Mouse (Mus musculus): ENCODE results near the gene Ptges. TPM values are rescaled to one million over a fixed set of nuclear protein-coding genes. Genes with fewer than 3 reads are reported as not detected.

The Ptges gene
- total and polyA plus RNA-seq, 3 experiments = not detected

DNA sequence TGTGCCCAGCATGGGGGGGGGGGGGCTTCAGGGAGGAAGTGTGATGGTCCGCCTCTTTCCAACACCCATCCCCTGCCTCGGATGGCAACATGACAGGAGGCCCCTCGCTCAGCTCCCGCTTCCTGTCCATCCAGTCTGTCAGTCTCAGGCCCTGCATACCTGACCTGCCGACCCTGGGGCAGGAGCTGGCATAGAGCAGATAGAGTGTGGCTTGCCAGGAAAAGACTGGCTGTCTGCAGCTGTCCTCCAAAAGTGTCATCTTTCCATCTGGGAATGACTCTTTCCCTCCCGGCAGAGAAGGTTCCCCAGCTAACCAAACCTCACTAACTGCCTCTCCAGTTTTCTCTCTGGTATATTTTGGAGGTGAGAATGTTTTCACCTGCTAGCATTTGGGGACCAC, 79.1 kb downstream of the Ptges start:
- Histone ChIP-seq H3K36me3 (ENCODE audit: control insufficient read depth in 1 of 2, insufficient read depth in 2 of 2, low read length in 2 of 2) (no peaks in the 10 kb centered on the region), H3K4me3 (ENCODE audit: control insufficient read depth in 1 of 2, insufficient read depth in 1 of 2, low read depth in 2 of 2, low read length in 2 of 2) (no peak overlapping the region), H3K9me3 (replicated peaks; ENCODE audit: insufficient read depth, low read length) (no peaks in the 10 kb centered on the region), H3K9ac (ENCODE audit: control insufficient read depth, low read depth, low read length, poor library complexity, severe bottlenecking) (no peak overlapping the region), H3K27ac (ENCODE audit: control insufficient read depth, low read depth, low read length) (no peak overlapping the region), H3K4me1 (ENCODE audit: control insufficient read depth in 1 of 2, insufficient read depth in 2 of 2, low read length in 2 of 2) (no peaks in the 10 kb centered on the region), H3K27me3 (ENCODE audit: control insufficient read depth in 1 of 2, insufficient read depth in 2 of 2, low read length in 2 of 2) (peaks cover 0 to 7% of the 10 kb centered on the region in 2 experiments; a peak in 1 of 4 replicates), H3K79me2 (ENCODE audit: control insufficient read depth, insufficient read depth, low read length, poor library complexity) (no peaks in the 10 kb centered on the region)
- no peak for TF ChIP-seq CTCF (IDR thresholded peaks at IDR 0.05 in 2 of 3, conservative IDR thresholded peaks at IDR 0.05 in 1 of 3; ENCODE audit: control insufficient read depth in 1 of 3, insufficient read depth in 1 of 3, low read depth in 2 of 3, low read length in 3 of 3, poor library complexity in 1 of 3, severe bottlenecking in 1 of 3)
- no peak for TF ChIP-seq TAL1 (IDR thresholded peaks at IDR 0.05; ENCODE audit: low read length)
- TF ChIP-seq TCF12 (IDR thresholded peaks at IDR 0.05; ENCODE audit: low read depth, low read length) = no peak
- no peak for TF ChIP-seq GATA1 (IDR thresholded peaks at IDR 0.05; ENCODE audit: low read depth, low read length)
- no peak for TF ChIP-seq RAD21 (IDR thresholded peaks at IDR 0.05; ENCODE audit: low read depth, low read length)
- DNase-seq (ENCODE audit: low read depth, low spot score) = no peak

- DNase-seq (ENCODE audit: low read depth, low spot score) = no peak
Observed at GRCm38 (mm10) chr2:30848184-30848583, 81.5 kb downstream of the Ptges start.

GRCm38 (mm10) chr2:30846723-30847122, 82.9 kb downstream of the Ptges start:
- H3K27ac ChIP-seq (ENCODE audit: control insufficient read depth, low read depth, low read length) = no peak overlapping the region
- no peaks in the 10 kb centered on the region for H3K9me3 ChIP-seq (replicated peaks; ENCODE audit: insufficient read depth, low read length)
- H3K79me2 ChIP-seq (ENCODE audit: control insufficient read depth, insufficient read depth, low read length, poor library complexity) = no peaks in the 10 kb centered on the region
- H3K27me3 ChIP-seq (ENCODE audit: control insufficient read depth in 1 of 2, insufficient read depth in 2 of 2, low read length in 2 of 2) = peaks cover 0 to 11% of the 10 kb centered on the region in 2 experiments; a peak in 3 of 4 replicates
- H3K36me3 ChIP-seq (ENCODE audit: control insufficient read depth in 1 of 2, insufficient read depth in 2 of 2, low read length in 2 of 2) = no peaks in the 10 kb centered on the region
- no peak for DNase-seq (ENCODE audit: low read depth, low spot score)
- no peak overlapping the region for H3K4me3 ChIP-seq (ENCODE audit: control insufficient read depth in 1 of 2, insufficient read depth in 1 of 2, low read depth in 2 of 2, low read length in 2 of 2)
- no peak overlapping the region for H3K9ac ChIP-seq (ENCODE audit: control insufficient read depth, low read depth, low read length, poor library complexity, severe bottlenecking)
- TF ChIP-seq TCF12 (IDR thresholded peaks at IDR 0.05; ENCODE audit: low read depth, low read length) (no peak), NELFE (IDR thresholded peaks at IDR 0.05; ENCODE audit: low read depth, low read length) (no peak), SMC3 (IDR thresholded peaks at IDR 0.05; ENCODE audit: low read depth, low read length) (no peak)
- H3K4me1 ChIP-seq (ENCODE audit: control insufficient read depth in 1 of 2, insufficient read depth in 2 of 2, low read length in 2 of 2) = no peaks in the 10 kb centered on the region

More at GRCm38 (mm10) chr2:30848184-30848583, 81.5 kb downstream of the Ptges start:
- TF ChIP-seq USF1 (IDR thresholded peaks at IDR 0.05; ENCODE audit: low read depth, low read length) = no peak
- TF ChIP-seq RCOR1 (IDR thresholded peaks at IDR 0.05; ENCODE audit: low read depth, low read length) = no peak
- TF ChIP-seq UBTF (IDR thresholded peaks at IDR 0.05; ENCODE audit: borderline replicate concordance, insufficient read depth, low read depth, low read length) = no peak
- TF ChIP-seq NELFE (IDR thresholded peaks at IDR 0.05; ENCODE audit: low read depth, low read length) = no peak
- no peak for TF ChIP-seq ELF1 (IDR thresholded peaks at IDR 0.05; ENCODE audit: low read depth, low read length)
- TF ChIP-seq TCF12 (IDR thresholded peaks at IDR 0.05; ENCODE audit: low read depth, low read length) = no peak
- TF ChIP-seq MAX (IDR thresholded peaks at IDR 0.05; ENCODE audit: low read length) = no peak
- TF ChIP-seq SIN3A (IDR thresholded peaks at IDR 0.05; ENCODE audit: low read length) = no peak
- no peak for TF ChIP-seq TAL1 (IDR thresholded peaks at IDR 0.05; ENCODE audit: low read length)
- no peak for TF ChIP-seq POLR2AphosphoS2 (IDR thresholded peaks at IDR 0.05; ENCODE audit: low read length)
- TF ChIP-seq ETS1 (IDR thresholded peaks at IDR 0.05; ENCODE audit: low read depth, low read length) = no peak
- no peaks in the 10 kb centered on the region for H3K79me2 ChIP-seq (ENCODE audit: control insufficient read depth, insufficient read depth, low read length, poor library complexity)
- no peak overlapping the region for H3K27ac ChIP-seq (ENCODE audit: control insufficient read depth, low read depth, low read length)
- no peaks in the 10 kb centered on the region for H3K9me3 ChIP-seq (replicated peaks; ENCODE audit: insufficient read depth, low read length)
- H3K36me3 ChIP-seq (ENCODE audit: control insufficient read depth in 1 of 2, insufficient read depth in 2 of 2, low read length in 2 of 2) = no peaks in the 10 kb centered on the region
- H3K27me3 ChIP-seq (ENCODE audit: control insufficient read depth in 1 of 2, insufficient read depth in 2 of 2, low read length in 2 of 2) = peaks cover 0 to 5% of the 10 kb centered on the region in 2 experiments; a peak in 3 of 4 replicates
- no peak overlapping the region for H3K4me3 ChIP-seq (ENCODE audit: control insufficient read depth in 1 of 2, insufficient read depth in 1 of 2, low read depth in 2 of 2, low read length in 2 of 2)
- no peak overlapping the region for H3K9ac ChIP-seq (ENCODE audit: control insufficient read depth, low read depth, low read length, poor library complexity, severe bottlenecking)
- H3K4me1 ChIP-seq (ENCODE audit: control insufficient read depth in 1 of 2, insufficient read depth in 2 of 2, low read length in 2 of 2) = no peaks in the 10 kb centered on the region
